Mouse (Mus musculus): ENCODE measurements around the gene Rab20.
A peak's percentile ranks its signal among the peaks of the same experiment; 100 is the strongest.
"Not testable (repeated sequence)": the region's sequence is repeated elsewhere in the genome, so short reads cannot be mapped to it uniquely, and the experiment has no call there.

Gene Rab20

GRCm38 (mm10) chr8:11481876-11482275, 3.4 kb upstream of the Rab20 start:
- DNase-seq (ENCODE audit: extremely low read depth, low read depth) = no peak

- no peak for DNase-seq (ENCODE audit: extremely low read depth, low read depth)
Observed at GRCm38 (mm10) chr8:11479591-11479990, 1.1 kb upstream of the Rab20 start.

GRCm38 (mm10) chr8:11478807-11479527, 457 bp upstream of the Rab20 start:
- DNase-seq (ENCODE audit: extremely low read depth, low read depth) = no peak

- no peak for DNase-seq (ENCODE audit: extremely low read depth, low read depth)
Observed at GRCm38 (mm10) chr8:11477178-11477553, 1.3 kb downstream of the Rab20 start.

- no peak for DNase-seq (ENCODE audit: extremely low read depth, low read depth)
Observed at GRCm38 (mm10) chr8:11476338-11477177, 2.0 kb downstream of the Rab20 start.

- no peak for DNase-seq (ENCODE audit: extremely low read depth, low read depth)
Observed at GRCm38 (mm10) chr8:11475876-11476275, 2.6 kb downstream of the Rab20 start.

- DNase-seq (ENCODE audit: extremely low read depth, low read depth) = no peak
Observed at GRCm38 (mm10) chr8:11475397-11475796, 3.1 kb downstream of the Rab20 start.

GRCm38 (mm10) chr8:11473072-11473471, 5.4 kb downstream of the Rab20 start:
- no peak for DNase-seq (ENCODE audit: extremely low read depth, low read depth)

- DNase-seq (ENCODE audit: extremely low read depth, low read depth) = no peak
Observed at GRCm38 (mm10) chr8:11471309-11471708, 7.2 kb downstream of the Rab20 start.

GRCm38 (mm10) chr8:11470694-11471093, 7.8 kb downstream of the Rab20 start:
- no peak for DNase-seq (ENCODE audit: extremely low read depth, low read depth)

GRCm38 (mm10) chr8:11469095-11469494, 9.4 kb downstream of the Rab20 start:
- DNase-seq (ENCODE audit: extremely low read depth, low read depth) = no peak

- DNase-seq (ENCODE audit: extremely low read depth, low read depth) = not testable (repeated sequence)
Observed at GRCm38 (mm10) chr8:11466528-11466927, 12.0 kb downstream of the Rab20 start.

- no peak for DNase-seq (ENCODE audit: extremely low read depth, low read depth)
Observed at GRCm38 (mm10) chr8:11465619-11466018, 12.9 kb downstream of the Rab20 start.

GRCm38 (mm10) chr8:11464707-11464964, 13.9 kb downstream of the Rab20 start:
- no peak for DNase-seq (ENCODE audit: extremely low read depth, low read depth)

- no peak for DNase-seq (ENCODE audit: extremely low read depth, low read depth)
Observed at GRCm38 (mm10) chr8:11463889-11464706, 14.4 kb downstream of the Rab20 start.

- no peak for DNase-seq (ENCODE audit: extremely low read depth, low read depth)
Observed at GRCm38 (mm10) chr8:11463541-11463888, 15.0 kb downstream of the Rab20 start.

GRCm38 (mm10) chr8:11462641-11463040, 15.9 kb downstream of the Rab20 start:
- no peak for DNase-seq (ENCODE audit: extremely low read depth, low read depth)

GRCm38 (mm10) chr8:11461847-11462246, 16.7 kb downstream of the Rab20 start:
- DNase-seq (ENCODE audit: extremely low read depth, low read depth) = no peak

- peak; percentile 24 for DNase-seq (ENCODE audit: extremely low read depth, low read depth)
Observed at GRCm38 (mm10) chr8:11460934-11461333, 17.6 kb downstream of the Rab20 start.

GRCm38 (mm10) chr8:11459016-11459415, 19.5 kb downstream of the Rab20 start:
- DNase-seq (ENCODE audit: extremely low read depth, low read depth) = no peak

- no peak for DNase-seq (ENCODE audit: extremely low read depth, low read depth)
Observed at GRCm38 (mm10) chr8:11457981-11458836, 20.3 kb downstream of the Rab20 start.

Data from MEL-GATA-1-ER (cell line).